Mouse (Mus musculus) heart, embryonic 16.5 days (tissue): ENCODE results near the gene Msantd4. TPM values are rescaled to one million over a fixed set of nuclear protein-coding genes. Genes with fewer than 3 reads are reported as not detected.
"Not testable (repeated sequence)": the region's sequence is repeated elsewhere in the genome, so short reads cannot be mapped to it uniquely, and the experiment has no call there.

Source experiments
- ATAC-seq: fragments of 200-750 bp; cut with Nextera tagmentation; replicated peaks from 2 replicates; pipeline ENCODE4 v1.8.0; 2017; ENCODE audit warnings: moderate number of reproducible peaks; ENCODE audit not compliant: insufficient read depth, low FRiP score; ENCODE audit errors: extremely low read depth
- H3K27ac ChIP-seq: fragments of 300-500 bp; sonication (generic); 2 replicates; pipeline ENCODE4 v1.5.1; 2014; ENCODE audit warnings: mild to moderate bottlenecking, low read length, control low read depth, moderate library complexity
- H3K27me3 ChIP-seq: fragments of 300-500 bp; sonication (generic); 2 replicates; pipeline ENCODE4 v1.6.1; 2014; ENCODE audit warnings: low read length, mixed read lengths; ENCODE audit not compliant: control insufficient read depth, insufficient read depth
- H3K36me3 ChIP-seq: fragments of 300-500 bp; sonication (generic); 2 replicates; pipeline ENCODE4 v1.6.1; 2014; ENCODE audit not compliant: control insufficient read depth, insufficient read depth
- H3K4me1 ChIP-seq: fragments of 300-500 bp; sonication (generic); 2 replicates; pipeline ENCODE4 v1.6.1; 2014; ENCODE audit warnings: low read length, mixed read lengths; ENCODE audit not compliant: control insufficient read depth, insufficient read depth
- H3K4me2 ChIP-seq: fragments of 300-500 bp; sonication (generic); 2 replicates; pipeline ENCODE4 v1.6.1; 2014; ENCODE audit warnings: low read depth, mild to moderate bottlenecking, control low read depth, low read length
- H3K4me3 ChIP-seq: fragments of 300-500 bp; sonication (generic); 2 replicates; pipeline ENCODE4 v1.5.1; 2014; ENCODE audit warnings: mild to moderate bottlenecking, control low read depth, low read length
- H3K9ac ChIP-seq: fragments of 300-500 bp; sonication (generic); 2 replicates; pipeline ENCODE4 v1.6.1; 2014; ENCODE audit warnings: low read length, control low read depth
- H3K9me3 ChIP-seq: fragments of 300-500 bp; sonication (generic); replicated peaks from 2 replicates; pipeline ENCODE4 v1.6.1; 2016; ENCODE audit warnings: low read length; ENCODE audit not compliant: control insufficient read depth
- WGBS: fragments of 180-500 bp; shearing (Covaris S2); extraction: QIAGEN DNeasy Blood & Tissue Kit; methylation state at CpG from one replicate; pipeline ENCODE4 v1.1.7; 2014; 5-methylcytosine and 5-hydroxymethylcytosine counted together
- microRNA-seq: library from miRNA; unstranded; fragments of <30 nt; microRNA quantifications from one replicate; pipeline ENCODE4, GENCODE M21; 2017
- polyA plus RNA-seq: library from polyadenylated mRNA; unstranded; fragments of >200 nt; fragmentation: Nextera tagmentation; extraction: Ambion mirVana; gene quantifications from 2 replicates; pipeline ENCODE4 v1.2.1, GENCODE M21; 2015

Msantd4 gene
- 32.6 and 34.7 TPM in 2 replicates for polyA plus RNA-seq

GRCm38 (mm10) chr9:4375828-4376639 is at the start of gene Msantd4:
TSS of gene Msantd4 (plus strand) at chr9:4376562.
- Histone ChIP-seq H3K4me1 (peaks cover 11% of the 10 kb centered on the region), H3K27me3 (no peaks in the 10 kb centered on the region), H3K4me3 (peak within 1 kb of the TSS; percentile 63), H3K4me2 (peak within 1 kb of the TSS; percentile 69), H3K9me3 (no peaks in the 10 kb centered on the region), H3K36me3 (no peaks in the 10 kb centered on the region; the same call in 1 of the 2 replicates), H3K27ac (peak within 1 kb of the TSS; percentile 82), H3K9ac (peak within 1 kb of the TSS; percentile 81)
- WGBS = 2% methylated on average over 31 of the region's 31 CpGs
- peak; percentile 100 for ATAC-seq

- Histone ChIP-seq H3K27ac (no peak overlapping the region), H3K27me3 (no peaks in the 10 kb centered on the region), H3K4me1 (no peaks in the 10 kb centered on the region), H3K9me3 (no peaks in the 10 kb centered on the region), H3K9ac (no peak overlapping the region), H3K36me3 (no peaks in the 10 kb centered on the region), H3K4me2 (no peak overlapping the region), H3K4me3 (no peak overlapping the region)
- WGBS = 70% methylated on average over 1 of the region's 1 CpGs
- ATAC-seq = no peak
Measured at GRCm38 (mm10) chr9:4353163-4353562, 23.2 kb upstream of the Msantd4 start.

GRCm38 (mm10) chr9:4376640-4377120 is 318 bp downstream of the Msantd4 start:
- ATAC-seq = no peak
- peaks cover 11% of the 10 kb centered on the region for H3K4me1 ChIP-seq
- H3K27me3 ChIP-seq = no peaks in the 10 kb centered on the region
- no peaks in the 10 kb centered on the region; the same call in 1 of the 2 replicates for H3K36me3 ChIP-seq
- H3K9me3 ChIP-seq = no peaks in the 10 kb centered on the region
- peak overlapping the region; percentile 28 for H3K27ac ChIP-seq
- peak overlapping the region; percentile 63 for H3K4me3 ChIP-seq
- peak overlapping the region; percentile 65 for H3K9ac ChIP-seq
- H3K4me2 ChIP-seq = peak overlapping the region; percentile 69
- under 1% methylated on average over 15 of the region's 15 CpGs for WGBS

GRCm38 (mm10) chr9:4400801-4401200 is 24.4 kb downstream of the Msantd4 start:
- H3K27ac ChIP-seq, H3K4me2 ChIP-seq, H3K4me1 ChIP-seq, H3K36me3 ChIP-seq, ATAC-seq, H3K9me3 ChIP-seq, H3K9ac ChIP-seq, H3K4me3 ChIP-seq, H3K27me3 ChIP-seq: not testable (repeated sequence)
- WGBS = 85% methylated on average over 11 of the region's 11 CpGs

Small RNA genes within 50 kb of the gene (microRNA-seq; reads per million reads assigned to microRNA genes)
- gene Gm23992 = not detected

Other genes starting within 250 kb of the Msantd4 start
- 24.6 and 27.4 TPM in 2 replicates for gene Aasdhppt, start 67.1 kb upstream of the Msantd4 start, polyA plus RNA-seq
- gene Kbtbd3, start 66.7 kb upstream of the Msantd4 start, polyA plus RNA-seq = 8.4 and 10.1 TPM in 2 replicates